Mouse (Mus musculus): ENCODE results near the gene Gpr1.
"Not testable (repeated sequence)": the region's sequence is repeated elsewhere in the genome, so short reads cannot be mapped to it uniquely, and the experiment has no call there.

Gene Gpr1

DNA sequence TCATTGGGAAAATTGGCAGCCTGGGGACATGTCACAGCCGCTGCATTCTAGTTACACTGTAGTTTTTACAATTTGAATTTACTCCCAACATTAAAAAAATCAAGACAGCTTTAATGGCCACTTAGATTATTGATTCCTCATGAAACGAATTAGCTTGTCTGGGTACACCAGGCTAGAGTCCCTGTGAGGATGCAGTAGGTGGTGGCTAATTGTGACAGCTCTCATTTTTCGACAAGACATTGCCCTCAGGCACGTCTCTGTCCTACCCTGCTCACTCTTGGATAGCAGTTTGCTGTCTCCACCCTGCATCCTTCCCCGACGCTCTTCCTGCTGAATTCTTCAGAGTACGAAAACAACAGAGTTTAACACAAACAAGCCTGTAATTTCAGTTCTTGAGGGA lies 288 bp upstream of the Gpr1 start:
- peak; percentile 82 for DNase-seq

DNA sequence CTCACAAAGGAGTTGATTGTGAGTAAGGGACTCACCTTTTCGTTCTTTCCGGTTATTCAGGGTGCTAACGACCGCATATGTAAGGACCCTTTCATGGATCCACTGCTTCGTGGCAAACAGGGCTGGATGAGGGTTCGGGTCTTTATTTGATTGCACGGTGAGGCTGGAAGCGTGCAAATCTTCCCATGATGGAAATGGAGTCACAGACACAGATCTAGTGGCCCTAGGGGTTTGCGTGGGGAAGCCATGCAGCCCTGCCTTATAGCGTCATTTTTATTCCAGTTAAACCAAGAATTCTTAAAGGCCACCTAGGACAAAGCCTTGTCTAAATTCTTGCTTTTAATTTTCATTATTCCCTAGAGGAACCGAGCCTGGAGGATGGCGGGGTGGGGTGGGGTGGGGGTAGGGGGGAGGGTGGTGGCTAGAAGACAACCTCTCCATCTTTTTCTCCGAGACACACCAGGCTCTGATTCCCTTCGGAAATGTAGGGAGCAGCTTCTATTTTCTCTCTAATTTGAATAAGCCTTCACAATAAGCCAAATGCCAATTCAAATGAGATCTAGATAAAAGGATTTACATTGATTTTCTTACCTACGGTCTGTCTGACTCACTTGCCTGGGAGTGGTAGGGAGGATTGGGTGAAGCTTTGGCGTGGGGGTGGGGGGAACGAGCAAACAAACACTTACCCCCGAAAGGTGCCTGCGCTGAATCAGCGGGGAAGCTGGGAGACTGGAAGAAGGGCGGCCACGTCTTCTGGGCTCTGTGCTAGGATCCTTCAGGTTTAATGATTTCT lies 669 bp downstream of the Gpr1 start:
- DNase-seq, result peak; percentile 84

DNA sequence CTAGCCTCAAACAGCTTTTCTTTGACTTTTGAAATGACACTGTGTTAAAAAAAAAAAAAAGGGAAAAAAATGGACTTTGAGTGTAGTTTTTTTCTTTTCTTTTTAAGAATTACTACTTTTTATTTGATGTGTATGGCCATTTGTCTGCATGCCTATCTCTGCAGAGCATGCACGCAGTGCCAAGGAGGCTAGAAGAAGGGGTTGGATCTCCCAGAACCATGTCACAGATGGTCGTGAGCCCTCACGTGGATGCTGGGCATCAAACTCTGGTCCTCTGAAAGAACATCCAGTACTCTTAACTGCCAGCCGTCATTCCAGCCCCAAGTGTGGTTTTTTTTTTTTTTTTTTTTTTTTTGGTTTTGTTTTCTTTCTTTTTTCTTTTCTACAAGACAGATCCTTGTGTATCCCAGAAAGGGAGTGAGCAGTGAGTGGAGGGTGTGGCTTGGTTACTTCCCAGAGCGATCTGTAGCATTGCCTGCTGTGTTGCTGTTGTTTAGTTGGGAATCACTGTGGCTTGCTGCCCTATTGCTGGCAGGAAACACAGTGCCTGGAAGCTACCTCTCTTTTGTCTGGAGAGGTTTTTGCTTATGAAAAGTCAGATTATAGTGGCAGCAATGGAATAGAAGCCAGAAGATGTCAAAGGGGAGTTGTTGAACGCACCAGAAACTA lies 4.3 kb downstream of the Gpr1 start:
- peak; percentile 87 for DNase-seq

DNA sequence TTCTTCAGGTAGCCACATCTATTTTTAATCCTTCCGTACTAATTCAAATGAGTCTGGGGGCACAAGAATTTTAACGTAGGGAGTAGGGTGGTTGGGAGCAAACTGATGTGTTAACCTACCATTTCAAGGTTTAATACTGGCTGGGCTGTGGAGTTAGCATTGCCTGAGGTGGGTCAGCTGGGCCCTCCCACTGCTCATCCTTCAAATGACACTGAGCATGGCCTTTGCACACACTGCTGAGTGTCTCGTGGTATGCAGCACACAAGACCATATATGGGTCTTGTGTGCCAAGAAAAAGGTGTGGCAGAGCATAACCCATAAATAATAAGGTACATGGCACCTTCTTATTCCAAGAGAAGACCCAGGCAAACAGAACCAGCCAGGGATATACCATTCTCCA lies 6.7 kb downstream of the Gpr1 start:
- DNase-seq, result peak; percentile 56

DNA sequence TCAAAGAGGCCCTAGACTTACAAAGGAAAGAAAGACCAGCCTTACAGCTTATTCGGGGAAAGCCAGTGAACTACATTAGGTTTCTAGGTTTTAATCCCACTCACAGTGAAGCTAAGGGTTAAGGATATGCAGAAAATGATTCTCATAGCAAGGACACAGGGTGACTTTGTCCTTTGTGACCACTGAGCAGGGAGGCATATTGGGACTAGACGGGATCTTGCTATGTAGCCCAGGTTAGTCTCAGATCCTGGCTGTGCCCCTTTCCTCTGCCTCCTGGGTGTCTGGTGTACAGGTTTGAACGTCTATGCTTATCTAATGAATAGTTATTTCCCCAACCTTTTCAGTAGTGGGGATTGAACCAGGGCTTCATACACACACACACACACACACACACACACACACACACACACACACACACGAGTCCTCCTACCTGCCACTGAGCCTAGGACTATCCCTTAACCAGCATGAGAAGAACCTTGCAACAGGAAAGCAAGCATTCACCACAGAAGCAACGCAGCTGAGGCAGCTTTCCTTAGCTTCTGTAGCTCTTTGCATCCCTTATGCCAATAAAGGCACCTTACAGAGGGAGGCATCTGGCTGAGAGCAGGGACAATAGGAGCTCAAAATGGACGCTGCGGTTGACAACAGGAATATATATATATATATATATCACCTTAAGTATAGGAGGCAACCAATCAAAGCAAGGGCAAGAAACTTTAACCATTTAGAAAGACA lies 9.5 kb downstream of the Gpr1 start:
- DNase-seq, result peak; percentile 60

DNA sequence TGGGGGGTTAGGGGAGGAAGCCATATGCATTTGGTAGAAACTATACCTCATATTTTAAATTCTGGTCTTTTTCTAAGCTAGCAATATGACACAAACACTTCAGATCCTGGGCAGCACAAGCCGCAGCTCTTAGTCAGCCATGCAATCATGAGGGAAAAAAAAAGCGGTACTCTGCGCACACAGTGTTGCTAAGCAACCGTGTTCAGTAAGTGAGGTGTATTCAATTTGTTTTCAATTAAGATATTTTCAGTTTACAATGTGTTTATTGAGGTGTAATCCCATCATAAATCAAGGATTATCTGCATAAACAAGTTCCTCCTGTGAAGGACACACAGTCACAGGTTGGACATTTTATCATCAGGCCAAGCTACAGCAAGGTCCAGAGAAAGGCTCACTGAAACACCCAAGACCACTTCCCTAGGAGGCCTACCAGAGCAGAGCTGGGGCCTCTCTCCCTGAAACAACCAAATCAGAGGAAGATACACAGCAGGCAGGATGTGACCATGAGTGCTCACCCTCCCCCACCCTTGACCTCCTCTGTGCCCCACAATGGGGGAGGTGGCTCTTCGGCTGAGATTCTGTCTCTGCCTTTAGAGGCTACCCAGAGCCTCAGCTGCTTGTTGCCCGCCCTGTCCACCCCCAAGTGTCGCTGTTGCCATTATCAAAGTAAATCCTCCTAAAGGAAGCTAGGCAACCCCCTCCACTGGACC lies 10.2 kb downstream of the Gpr1 start:
- DNase-seq, result peak; percentile 84

DNA sequence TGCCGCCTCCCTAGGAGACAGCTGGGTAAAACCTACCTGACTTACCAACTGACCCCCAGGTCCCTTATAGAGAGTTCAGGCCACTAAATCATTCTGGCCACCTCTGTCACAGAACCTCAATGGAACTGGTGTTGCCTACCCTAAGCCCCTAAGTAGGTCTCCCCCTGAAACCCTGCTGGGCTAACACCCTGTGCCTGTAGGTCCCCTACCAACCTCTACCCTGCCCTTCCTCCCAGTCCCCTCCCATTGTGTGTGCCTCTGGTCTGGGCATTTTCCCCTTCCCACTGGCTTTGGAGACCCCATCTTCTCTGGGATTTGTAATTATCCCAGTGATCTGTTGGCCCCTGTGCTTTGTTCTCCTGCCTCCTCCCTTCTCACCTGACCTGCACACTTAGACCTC lies 10.9 kb downstream of the Gpr1 start:
- peak; percentile 21 for DNase-seq

DNA sequence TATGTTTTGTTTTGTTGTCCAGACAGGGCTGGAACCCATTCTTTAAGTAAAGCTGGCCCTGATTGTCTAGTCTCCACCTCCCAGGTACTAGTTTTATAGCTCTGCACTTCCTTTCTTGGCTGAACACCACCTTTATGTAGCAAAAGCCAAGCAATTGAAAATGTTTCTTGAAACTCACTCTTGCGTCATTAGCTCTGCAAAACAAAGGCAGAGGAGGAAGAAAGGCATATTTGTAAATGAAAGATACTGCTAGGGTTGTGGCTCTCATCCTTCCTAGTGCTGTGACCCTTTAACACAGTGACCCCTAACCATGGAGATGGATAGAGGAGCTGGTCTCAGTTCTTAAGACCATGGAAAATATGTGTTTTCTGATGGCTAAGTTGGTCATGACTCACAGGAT lies 12.7 kb downstream of the Gpr1 start:
- DNase-seq, result peak; percentile 10

DNA sequence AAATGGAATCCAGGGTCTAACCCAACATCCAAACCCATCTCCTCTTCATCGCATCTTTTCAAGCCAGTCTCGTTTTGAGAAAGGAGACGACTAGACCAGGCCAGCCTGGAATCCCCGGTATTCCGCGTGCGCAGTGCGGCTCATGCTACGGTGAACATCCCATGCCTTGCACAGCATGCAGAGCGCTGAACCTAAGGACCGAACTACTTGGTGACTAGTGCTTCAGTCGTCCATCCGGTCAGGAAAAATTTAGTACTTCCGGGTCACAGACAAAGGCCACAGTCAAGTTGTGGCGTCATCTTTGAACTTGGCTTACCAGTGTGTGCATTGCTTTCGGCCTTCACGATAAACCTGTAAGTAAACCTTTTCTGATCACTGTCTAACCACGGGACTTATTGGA lies 14.0 kb downstream of the Gpr1 start:
- peak; percentile 82 for DNase-seq

DNA sequence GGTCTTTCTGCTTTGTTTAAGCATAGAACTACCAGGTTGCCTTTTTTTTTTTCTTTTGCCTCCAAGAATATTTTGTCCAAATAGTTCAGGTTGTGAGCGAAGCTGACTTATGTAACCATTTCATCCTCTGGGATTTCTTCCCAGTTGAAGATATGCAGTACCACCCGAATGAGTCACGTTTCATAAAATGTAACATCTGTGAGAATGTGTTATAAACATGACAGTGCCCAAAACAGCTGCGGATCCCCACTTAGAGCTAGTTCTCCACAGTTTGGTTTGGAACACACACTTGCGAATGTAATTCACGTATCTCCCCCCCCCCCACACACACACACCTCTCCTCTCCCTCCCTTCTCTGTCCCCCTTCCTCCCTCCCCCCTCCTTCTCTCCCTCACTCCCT lies 15.0 kb downstream of the Gpr1 start:
- DNase-seq, result peak; percentile 39

DNA sequence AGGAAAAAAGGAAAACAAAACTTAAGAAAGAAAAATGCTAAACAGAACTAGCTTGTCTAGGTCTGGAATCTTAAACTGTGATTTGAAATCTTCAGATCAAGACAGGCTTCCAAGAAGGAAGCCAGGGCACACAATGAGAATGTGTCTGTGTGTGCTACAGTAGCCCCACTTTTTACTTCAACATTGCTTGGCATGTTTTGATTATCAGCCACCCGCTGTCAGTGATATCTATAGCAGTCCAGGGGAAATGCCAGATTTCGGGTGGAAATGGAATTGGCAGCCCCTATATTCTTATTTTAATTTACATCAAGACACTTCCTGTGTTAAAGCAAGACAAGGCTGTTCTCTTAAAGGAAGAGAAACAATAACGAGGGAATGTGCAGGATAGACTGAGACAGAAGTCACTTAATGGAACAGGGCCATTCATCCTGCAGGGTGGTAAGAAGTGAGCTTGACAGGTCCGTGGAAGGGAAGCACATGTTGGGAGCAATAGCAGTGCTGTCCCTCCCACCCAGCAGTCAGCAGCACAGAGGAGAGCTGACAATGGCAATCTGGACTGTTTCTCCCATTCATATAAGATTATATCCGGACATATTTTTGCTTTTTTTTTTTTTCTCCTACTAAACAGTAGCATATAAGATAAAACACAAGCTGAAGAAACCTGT lies 18.4 kb downstream of the Gpr1 start:
- peak; percentile 75 for DNase-seq

DNA sequence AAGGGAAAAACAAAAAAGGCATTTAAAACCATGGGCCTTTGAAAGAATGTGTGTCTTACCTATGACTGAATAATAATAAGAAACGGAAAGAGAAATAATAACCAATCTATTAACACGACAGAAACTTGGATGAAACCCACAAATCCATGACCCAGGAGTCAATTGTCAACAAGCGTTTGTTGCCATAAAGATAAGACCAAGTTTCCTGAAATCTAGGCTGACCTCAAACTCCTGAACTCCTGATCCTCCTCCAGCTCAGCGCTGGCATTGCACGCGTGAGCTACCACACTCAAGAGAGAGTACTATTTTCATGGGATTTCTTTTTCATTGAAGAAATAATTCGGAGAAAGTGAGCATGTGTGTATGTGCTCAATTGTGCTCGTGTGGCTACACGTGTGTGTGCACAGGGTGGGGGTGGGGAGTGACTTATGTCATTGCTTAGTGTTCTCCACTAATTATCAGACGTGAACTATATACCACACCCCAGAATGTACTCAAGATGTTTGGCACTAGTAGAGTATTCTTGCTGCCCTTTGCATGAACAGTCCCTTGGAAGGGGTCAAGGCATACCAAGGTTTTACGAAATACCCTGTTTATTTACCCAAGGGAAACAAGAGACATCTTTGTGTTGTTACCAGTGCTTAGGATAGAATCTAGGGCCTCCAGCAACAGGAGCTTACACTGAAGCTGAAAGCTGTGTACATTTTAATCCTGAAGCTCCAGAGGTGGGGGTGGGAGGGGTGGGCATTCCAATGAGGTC lies 21.9 kb downstream of the Gpr1 start:
- peak; percentile 73 for DNase-seq

DNA sequence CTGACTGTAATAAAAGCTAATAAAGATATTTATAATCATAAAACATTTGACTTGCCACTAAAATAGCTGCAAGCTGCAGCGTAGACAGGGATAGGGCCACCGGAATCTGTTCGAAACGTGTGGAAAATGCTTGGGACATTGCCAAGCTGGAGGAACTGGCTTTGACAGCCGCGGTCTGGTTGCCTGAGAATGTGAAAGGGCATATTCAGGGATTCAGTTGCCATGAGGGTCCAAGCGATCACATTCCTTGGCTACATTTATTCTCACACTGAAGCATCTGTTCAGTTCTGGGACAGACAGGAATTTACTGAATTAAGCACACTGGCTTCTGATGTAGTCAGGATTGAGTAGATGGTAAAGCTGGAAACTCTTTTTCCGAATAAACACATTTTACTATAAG lies 23.5 kb downstream of the Gpr1 start:
- no peak for DNase-seq

DNA sequence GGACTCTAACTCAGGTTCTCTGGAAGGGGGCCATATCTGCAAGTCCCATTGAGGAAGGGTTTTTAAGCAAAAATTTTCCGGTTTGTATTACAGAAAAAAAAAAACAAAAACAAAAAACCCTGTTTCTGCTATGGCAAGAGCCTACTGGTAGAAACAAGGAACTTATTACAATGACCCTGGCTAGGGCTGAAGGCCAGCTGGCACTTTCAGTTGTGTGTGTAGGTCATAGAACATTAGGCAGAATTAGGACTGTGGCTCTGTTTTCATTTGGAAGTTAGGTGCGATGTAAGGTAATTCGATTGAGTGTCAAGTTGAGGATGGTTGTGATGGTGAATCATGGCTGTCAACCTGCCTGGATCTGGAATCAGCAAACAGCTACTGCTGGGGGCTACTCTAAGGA lies 25.8 kb downstream of the Gpr1 start:
- no peak for DNase-seq

DNA sequence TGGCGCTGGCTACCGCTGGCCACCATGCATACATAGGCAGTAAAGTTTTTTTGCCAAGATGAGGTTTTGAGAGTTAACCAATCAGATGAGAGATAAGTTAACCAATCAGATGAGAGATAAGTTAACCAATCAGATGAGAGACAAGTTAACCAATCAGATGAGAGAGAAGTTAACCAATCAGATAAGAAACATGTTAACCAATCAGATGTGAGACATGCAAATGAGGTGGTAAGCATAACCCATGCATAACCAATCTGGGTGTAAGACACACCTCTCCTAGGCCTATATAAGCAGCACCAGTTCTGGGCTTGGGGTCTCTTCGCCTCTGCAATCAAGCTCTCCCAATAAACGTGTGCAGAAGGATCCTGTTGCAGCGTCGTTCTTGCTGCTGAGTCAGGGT lies 28.9 kb downstream of the Gpr1 start:
- DNase-seq, result not testable (repeated sequence)

DNA sequence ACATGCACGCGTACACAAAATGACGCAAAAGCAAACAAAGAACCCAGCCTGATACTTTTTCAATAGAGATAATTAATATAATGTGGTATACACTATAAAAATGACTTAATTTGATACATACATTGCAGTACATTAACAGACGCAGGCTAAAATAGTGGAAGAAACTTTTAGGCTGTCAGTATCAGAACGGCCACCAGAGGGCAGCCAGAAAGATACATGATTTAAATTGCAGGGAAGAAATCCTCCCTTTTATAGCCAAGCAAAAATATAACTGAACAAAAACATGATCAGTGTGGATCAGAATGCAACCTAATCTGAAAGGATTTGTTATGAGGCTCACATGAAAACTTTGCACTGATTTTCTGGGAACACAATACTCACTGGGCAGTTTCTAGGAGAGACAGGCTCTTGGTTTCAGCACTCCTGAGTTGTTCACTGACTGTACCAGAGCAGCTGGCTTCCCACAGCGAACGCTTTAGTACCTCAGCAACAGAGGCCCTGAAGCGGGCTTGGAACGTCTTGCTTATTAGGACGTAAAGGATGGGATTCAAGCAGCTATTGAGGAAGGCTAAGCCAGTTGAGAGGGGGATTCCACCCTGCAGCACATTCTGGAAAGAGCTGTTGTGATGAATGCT lies 31.6 kb downstream of the Gpr1 start:
- peak; percentile 85 for DNase-seq

DNA sequence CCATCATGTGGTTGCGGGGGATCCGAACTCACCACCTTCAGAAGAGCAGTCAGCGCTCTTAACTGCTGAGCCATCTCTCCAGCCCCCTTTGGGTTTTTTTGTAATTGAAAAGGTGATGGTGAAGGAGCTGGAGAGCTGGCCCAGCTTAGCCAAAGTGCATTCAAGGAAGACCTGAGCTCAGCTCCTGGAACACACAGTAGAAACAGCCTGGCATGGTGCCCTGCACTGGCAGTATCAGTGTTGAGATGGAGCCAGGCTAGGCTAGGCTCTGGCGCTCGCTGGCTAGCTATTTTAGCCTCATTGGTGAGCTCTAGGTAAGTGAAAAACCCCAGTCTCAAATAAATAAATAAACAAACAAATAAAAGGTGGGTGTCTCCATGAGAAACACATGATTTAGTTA lies 32.1 kb downstream of the Gpr1 start:
- DNase-seq, result peak; percentile 96

DNA sequence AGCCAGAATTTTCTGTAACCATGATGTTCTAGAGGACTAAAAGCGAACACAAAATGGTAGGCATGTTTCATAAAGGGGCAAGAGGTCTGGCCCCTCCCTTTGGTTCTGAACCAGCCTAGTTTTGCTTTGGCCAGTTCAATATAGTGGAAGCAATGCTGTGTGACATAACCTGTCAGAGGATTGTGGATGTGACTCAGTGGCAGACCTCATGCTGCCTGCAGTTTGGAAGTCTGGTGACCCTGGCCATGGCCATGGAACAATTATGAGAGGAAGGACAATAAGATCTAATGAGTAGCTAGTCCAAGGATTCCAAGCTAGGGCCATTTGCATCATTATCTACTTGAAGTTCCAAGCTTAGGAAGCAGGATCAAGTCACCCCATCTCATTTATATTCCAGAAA lies 32.9 kb downstream of the Gpr1 start:
- DNase-seq, result no peak

DNA sequence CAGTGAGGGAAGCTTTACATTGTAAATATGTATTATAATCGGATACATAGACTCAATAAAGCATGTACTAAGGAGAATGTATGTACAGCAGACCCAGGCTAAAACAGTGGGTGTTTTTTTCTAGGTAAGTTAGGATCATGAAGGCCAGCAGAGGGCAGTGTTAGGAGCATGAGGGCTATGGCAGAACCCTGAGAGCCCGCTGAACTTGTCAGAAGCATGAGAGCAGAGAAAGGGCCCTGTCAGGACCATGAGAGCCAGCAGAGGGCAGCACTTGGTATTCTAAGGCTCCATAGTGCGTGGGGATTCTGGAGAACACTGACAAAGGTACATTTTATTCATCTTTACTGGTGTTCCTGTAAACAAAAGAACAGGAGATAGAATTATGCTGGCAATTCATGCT lies 33.3 kb downstream of the Gpr1 start:
- DNase-seq, result peak; percentile 98

DNA sequence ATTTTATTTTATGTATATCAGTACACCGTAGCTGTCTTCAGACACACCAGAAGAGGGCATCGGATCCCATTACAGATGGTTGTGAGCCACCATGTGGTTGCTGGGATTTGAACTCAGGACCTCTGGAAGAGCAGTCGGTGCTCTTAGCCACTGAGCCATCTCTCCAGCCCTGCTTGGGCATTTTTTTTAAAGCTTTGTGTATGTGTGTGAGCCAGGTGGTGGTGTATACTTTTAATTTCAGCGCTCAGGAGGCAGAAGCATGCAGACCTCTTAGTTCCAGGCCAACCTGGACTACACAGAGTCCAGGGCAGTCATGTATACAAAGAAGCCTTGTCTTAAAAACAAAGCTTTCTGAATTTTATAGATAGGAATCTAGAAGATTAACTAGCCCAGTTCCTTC lies 33.8 kb downstream of the Gpr1 start:
- DNase-seq, result peak; percentile 59

DNA sequence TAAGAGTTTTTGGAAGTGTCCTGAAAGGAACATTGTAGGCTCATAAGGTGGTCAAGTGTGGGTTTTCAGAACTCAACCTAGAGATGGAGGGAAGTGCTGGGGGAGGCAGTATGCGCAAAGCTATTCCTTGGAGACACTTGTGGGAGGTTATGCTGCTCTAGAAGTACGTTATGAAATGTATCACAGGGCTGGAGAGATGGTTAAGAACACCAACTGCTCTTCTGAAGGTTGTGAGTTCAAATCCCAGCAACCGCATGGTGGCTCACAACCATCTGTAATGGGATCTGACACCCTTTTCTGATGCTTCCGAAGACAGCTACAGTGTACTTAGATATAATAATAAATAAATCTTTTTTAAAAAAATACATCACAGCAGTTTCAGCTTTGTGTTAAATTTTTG lies 34.2 kb downstream of the Gpr1 start:
- peak; percentile 85 for DNase-seq
